Mouse (Mus musculus): ENCODE data around the gene Tcam1. TPM values are rescaled to one million over a fixed set of nuclear protein-coding genes. Genes with fewer than 3 reads are reported as not detected.

Gene Tcam1
- total RNA-seq, 2 experiments from 2014 or later: not detected

DNA sequence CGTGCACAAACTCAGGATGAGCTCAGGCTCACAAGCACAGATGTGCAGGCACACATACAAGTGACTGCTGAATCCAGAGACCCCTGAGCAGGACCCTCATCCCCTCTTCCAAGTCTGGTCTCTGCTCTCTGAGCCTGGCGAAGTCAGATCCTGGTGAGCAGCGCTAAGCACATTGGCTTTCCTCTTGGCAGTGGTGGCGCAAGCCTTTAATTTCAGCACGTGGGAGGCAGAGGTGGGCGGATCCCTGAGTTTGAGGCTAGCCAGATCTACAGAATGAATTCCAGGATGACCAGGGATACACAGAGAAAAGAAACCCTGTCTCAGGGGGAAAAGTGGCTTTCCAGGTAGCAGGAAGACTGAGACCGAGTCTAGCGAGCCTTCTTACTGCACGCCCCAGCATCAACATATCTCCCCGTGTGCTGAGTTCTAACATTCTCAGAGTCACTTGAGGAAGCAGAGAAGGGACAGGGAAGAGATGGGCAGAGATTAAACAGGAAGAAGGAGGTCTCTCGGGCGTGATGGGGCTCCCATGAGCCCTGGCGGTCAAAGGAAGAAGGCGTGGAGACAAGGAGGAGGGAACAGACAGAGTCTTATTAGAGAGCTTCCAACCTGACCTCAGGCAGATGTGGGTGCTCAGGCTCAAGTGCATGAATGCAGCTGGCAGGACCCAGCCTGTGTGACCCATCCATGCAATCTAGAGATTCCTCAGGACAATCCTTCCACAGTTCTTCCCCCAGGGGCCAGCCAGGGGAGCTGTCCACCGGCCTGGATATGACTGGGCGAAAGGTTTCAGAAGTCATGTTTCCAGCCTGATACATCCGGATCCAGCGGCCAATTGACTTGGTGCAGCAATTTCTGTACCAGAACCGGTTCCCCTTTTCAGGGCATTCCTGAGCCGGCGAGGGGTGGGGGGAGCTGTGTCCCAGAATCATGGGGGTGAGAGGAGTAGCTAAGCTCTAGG is 42.2 kb downstream of the Tcam1 start:
- peak; percentile 27 to 62 for DNase-seq

DNA sequence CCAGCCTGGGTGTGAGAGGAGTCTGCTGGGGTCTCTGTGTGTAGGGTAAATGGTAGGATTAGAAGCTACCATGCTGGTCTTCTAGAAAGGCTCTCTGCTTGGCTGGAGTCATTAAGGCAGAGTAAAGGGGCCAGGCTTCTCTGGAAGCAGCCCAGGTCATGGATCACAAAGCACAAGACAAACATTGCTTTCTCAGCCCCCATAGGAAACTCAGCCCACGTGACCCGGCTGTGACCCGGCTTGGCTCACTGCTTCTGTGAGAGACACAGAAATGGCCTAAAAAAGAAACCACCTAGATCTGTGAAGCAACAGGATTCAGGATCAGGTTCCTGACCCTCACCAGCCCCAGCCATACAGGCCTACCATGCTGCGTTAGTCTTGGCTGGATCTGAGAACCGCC is 48.4 kb downstream of the Tcam1 start:
- peak in 1 of 2 experiments; percentile 39 for DNase-seq

DNA sequence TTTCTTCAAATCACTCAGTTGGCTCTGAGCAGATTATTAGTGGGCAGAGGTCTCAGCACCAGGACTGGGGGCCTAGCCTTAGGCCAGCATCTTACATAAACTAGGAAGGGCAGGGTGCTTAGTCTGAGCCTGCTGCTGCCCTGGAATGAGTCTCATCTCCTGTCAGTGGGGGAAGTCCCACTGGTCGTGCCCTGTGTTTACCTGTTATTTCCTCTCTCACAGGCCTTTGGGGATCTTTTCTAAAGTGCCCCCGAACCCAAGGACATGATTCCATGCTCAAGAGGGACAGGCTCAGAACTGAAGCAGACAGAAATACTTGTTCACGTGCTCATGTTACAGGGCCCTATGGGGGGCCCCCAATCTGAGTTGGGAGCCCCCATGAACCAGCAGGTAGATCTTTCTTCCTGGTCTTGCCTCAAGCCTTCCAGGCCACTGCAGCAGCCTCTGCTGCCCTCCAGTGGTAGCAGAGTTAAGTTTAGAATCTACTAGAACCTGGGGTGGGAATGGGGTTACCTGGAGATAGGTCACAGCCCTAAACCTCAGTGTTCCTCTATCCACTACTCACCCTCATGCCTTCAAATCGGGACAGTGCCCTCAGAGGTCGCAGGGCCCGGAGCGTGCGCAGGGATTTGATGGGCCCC is 49.2 kb downstream of the Tcam1 start:
- peak; percentile 56 to 79 for DNase-seq

DNA sequence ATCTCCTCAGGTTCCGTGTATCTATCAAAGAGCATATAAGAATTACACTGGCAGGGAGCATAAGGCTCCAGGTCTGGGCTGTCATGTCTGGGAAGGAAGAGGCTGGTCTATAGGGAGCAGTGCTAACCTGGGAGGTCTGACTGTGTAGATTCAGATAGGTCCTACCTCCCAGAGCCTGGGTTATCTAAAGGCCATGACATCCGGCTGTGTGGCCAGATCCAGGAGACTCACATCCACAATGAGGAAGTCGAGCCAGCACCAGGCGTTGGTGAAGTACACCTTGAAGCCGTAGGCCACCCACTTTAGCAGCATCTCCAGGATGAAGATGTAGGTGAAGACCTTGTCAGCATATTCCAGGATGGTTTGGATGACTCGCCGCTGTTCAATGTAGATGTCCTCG is 50.0 kb downstream of the Tcam1 start:
- no peak for DNase-seq

DNA sequence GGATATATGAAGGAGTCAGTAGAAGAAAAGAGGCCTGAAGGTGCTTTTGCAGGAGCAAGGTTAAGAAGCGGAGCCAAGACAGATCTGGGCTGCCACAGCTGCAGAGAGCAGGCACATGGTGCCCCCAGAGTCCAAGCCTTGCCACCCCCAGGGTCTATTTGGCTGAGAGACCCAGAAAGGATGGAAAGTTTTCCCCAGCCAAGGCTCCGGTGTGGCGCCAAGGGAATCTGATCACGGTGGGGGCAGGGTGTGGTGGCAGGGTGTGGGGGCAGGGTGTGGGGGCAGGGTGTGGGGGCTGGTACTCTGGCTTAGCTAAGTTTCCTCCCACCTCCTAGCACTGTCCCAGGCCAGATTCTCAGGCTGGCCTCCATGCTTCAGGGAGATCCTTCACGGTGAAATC is 52.0 kb downstream of the Tcam1 start:
- no peak for DNase-seq

DNA sequence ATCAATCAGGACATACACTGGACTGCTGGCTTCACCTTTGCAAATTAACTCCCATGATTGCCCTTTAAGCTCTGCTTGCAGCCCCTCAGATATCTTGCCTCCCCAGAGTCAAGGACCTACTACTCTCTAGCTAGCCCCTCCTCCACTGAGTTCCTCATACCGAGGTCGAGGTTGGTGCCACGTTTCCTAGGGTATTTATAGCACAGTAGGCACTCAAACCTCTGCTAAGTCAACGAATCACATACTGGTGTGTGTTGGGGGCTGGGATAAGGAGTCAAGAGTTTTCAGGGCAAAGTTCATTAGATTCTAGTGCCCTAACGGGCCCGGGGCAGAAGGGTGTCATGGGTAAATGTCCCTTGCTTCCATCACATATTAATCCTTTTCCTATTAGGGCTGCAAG is 52.7 kb downstream of the Tcam1 start:
- peak; percentile 27 to 53 for DNase-seq

DNA sequence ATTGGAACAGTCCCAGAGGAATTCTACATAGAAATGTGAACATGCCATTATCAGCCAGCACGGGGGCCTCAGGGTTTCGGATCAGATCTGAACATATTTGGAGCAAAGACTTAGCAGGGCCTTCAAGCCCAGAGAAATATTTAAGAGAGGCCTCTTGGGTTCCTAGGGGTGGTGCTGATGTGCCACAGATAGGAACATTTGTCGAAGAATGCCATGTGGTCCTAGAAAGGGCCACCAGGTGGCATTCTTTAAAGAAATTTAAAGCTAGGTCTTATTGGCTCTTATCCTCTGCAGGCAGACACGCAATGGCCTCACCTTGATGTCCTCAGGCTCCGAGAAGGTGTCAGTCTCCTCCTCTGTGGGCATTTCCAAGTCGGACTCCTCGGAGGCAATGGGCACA is 53.2 kb downstream of the Tcam1 start:
- peak in 1 of 2 experiments; percentile 37 for DNase-seq

DNA sequence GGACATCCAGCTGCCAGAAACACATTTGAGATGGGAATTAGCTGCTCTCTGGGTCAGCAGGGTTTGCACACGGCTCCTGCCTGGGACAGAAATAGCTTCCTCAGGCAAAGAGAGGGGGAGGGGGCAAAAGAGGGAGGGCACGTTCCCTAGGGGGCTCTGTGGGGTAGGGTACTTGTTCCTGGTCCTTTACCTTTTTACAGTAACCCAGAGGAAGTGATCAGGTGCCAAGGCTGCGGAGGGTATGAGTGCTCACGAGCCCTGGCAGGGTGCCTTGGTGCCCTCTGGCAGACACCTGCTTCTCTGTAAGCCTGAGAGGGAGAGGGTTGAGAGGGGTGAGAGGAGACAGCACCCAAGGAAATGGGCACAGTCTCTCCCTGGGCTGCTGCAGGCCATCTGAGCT is 56.0 kb downstream of the Tcam1 start:
- peak; percentile 44 to 51 for DNase-seq

- no peak for DNase-seq
Observed at GRCm38 (mm10) chr11:106334066-106334465, 57.6 kb downstream of the Tcam1 start.

DNA sequence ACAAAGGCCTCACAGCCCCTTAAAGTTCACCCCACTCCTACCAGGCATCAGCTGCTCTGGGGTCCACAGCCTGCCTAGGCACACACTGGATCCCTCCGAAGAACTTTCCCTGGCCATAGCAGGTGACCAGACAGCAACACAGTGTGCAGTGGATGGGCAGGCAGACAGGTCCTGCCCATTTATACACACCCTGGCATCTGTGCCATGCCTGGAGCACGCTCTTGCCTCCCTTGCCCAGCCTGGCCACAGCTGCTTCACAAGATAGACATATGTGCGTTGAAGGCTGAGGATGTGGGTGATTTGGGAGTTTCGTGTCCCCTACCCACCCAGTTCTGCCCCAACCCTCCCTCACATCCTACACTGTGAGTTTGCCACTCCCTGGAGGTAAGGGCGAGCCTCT is 61.6 kb downstream of the Tcam1 start:
- DNase-seq: no peak

Other genes with a start within 250 kb of the Tcam1 start
- 10 to 100 TPM; 40.0 to 41.6 TPM for gene Dcaf7, start 239.8 kb upstream of the Tcam1 start, total RNA-seq (2021)
- 10 to 100 TPM; 65.6 to 68.9 TPM for gene Taco1, start 210.6 kb upstream of the Tcam1 start, total RNA-seq (2021)
- 10 to 100 TPM; 35.0 to 37.3 TPM for gene Map3k3, start 192.1 kb upstream of the Tcam1 start, total RNA-seq (2021)
- gene Gm10840, start 115.8 kb upstream of the Tcam1 start, total RNA-seq (2021): not detected
- 10 to 100 TPM in 1 of 2 experiments, 1 to 10 TPM in 1; 3.5 to 12.3 TPM for gene Limd2, start 115.8 kb upstream of the Tcam1 start, total RNA-seq (2021)
- 1 to 10 TPM; 6.2 to 8.0 TPM for gene Strada, start 74.5 kb upstream of the Tcam1 start, total RNA-seq (2021)
- gene Ccdc47, start 60.3 kb upstream of the Tcam1 start, total RNA-seq (2021): 10 to 100 TPM; 70.0 to 74.0 TPM
- gene Ddx42, start 59.7 kb upstream of the Tcam1 start, total RNA-seq (2021): 10 to 100 TPM; 24.1 to 26.7 TPM
- gene Ftsj3, start 20.6 kb upstream of the Tcam1 start, total RNA-seq (2021): 10 to 100 TPM; 19.5 to 23.2 TPM
- 100 to 1,000 TPM; 109 TPM for gene Psmc5, start 20.5 kb upstream of the Tcam1 start, total RNA-seq (2021)
- gene Smarcd2, start 3.7 kb upstream of the Tcam1 start, total RNA-seq (2021): 10 to 100 TPM; 12.3 to 19.0 TPM
- not detected for gene Gh, start 25.2 kb downstream of the Tcam1 start, total RNA-seq (2021)
- gene Cd79b, start 38.1 kb downstream of the Tcam1 start, total RNA-seq (2021): 10 to 100 TPM in 1 of 2 experiments, 1 to 10 TPM in 1; 2.0 to 14.1 TPM
- gene Scn4a, start 76.6 kb downstream of the Tcam1 start, total RNA-seq (2021): 10 to 100 TPM; 22.6 to 23.8 TPM
- gene Prr29, start 88.8 kb downstream of the Tcam1 start, total RNA-seq (2021): 1 to 10 TPM in 1 of 2 experiments, under 1 TPM in 1; 0.57 to 1.3 TPM
- 10 to 100 TPM; 19.2 to 24.5 TPM for gene Icam2, start 111.4 kb downstream of the Tcam1 start, total RNA-seq (2021)
- gene Ern1, start 211.2 kb downstream of the Tcam1 start, total RNA-seq (2021): 10 to 100 TPM; 12.1 to 12.4 TPM